Mouse (Mus musculus) myocyte (in vitro differentiated cells): ENCODE data around the gene Gm4491. TPM values are rescaled to one million over a fixed set of nuclear protein-coding genes. Genes with fewer than 3 reads are reported as not detected.

Source experiments
- H3K27me3 ChIP-seq: one replicate; pipeline ENCODE4 v1.6.1; 2011; ENCODE audit not compliant: control insufficient read depth, insufficient read depth, insufficient read length
- H3K36me3 ChIP-seq: one replicate; pipeline ENCODE4 v1.6.1; 2011; ENCODE audit not compliant: control insufficient read depth, insufficient read depth
- H3K4me2 ChIP-seq: one replicate; pipeline ENCODE4 v1.6.1; 2011; ENCODE audit warnings: low read depth, control low read depth
- H3K4me3 ChIP-seq: one replicate; pipeline ENCODE4 v1.5.1; 2011; ENCODE audit warnings: mild to moderate bottlenecking, control low read depth, moderate library complexity
- H3K79me2 ChIP-seq: one replicate; pipeline ENCODE4 v1.6.1; 2011; ENCODE audit not compliant: control insufficient read depth, insufficient read depth
- H3ac ChIP-seq: one replicate; pipeline ENCODE4 v1.6.1; 2011; ENCODE audit not compliant: control insufficient read depth, insufficient read length
- CEBPB ChIP-seq: IDR thresholded peaks from 2 replicates; pipeline ENCODE4 v1.6.1; 2011; ENCODE audit warnings: mild to moderate bottlenecking, moderate library complexity; ENCODE audit not compliant: poor library complexity, insufficient read depth, severe bottlenecking
- E2F4 ChIP-seq: IDR thresholded peaks from one replicate; pipeline ENCODE4 v1.6.1; 2011; ENCODE audit warnings: mild to moderate bottlenecking, control low read depth, moderate library complexity; ENCODE audit not compliant: insufficient read depth
- MAX ChIP-seq: IDR thresholded peaks from one replicate; pipeline ENCODE4 v1.6.1; 2011; ENCODE audit warnings: low read depth, mild to moderate bottlenecking, control low read depth
- MYOD1 ChIP-seq, 3 experiments: IDR thresholded peaks; one replicate each; pipeline ENCODE4 v1.6.1; 2011; ENCODE audit warnings: control low read depth in 2 of 3, low read depth in 2 of 3, mild to moderate bottlenecking in 2 of 3, moderate library complexity in 1 of 3; ENCODE audit not compliant: insufficient read length in 2 of 3, control insufficient read depth in 1 of 3
- MYOG ChIP-seq, 3 experiments: IDR thresholded peaks; one replicate each; pipeline ENCODE4 v1.6.1; 2011; ENCODE audit warnings: control low read depth in 2 of 3, low read depth in 2 of 3, mild to moderate bottlenecking in 2 of 3; ENCODE audit not compliant: insufficient read length in 2 of 3, control insufficient read depth in 1 of 3, insufficient read depth in 1 of 3
- POLR2A ChIP-seq: IDR thresholded peaks from one replicate; pipeline ENCODE4 v1.6.1; 2011; ENCODE audit warnings: low read depth, mild to moderate bottlenecking, control low read depth, moderate library complexity; ENCODE audit not compliant: insufficient read length
- POLR2AphosphoS2 ChIP-seq: IDR thresholded peaks from one replicate; pipeline ENCODE4 v1.6.1; 2011; ENCODE audit warnings: low read depth, control low read depth; ENCODE audit not compliant: insufficient read length
- REST ChIP-seq: IDR thresholded peaks from one replicate; pipeline ENCODE4 v1.6.1; 2011; ENCODE audit warnings: mild to moderate bottlenecking, control low read depth, moderate library complexity; ENCODE audit not compliant: insufficient read depth, insufficient read length
- SRF ChIP-seq: IDR thresholded peaks from one replicate; pipeline ENCODE4 v1.6.1; 2011; ENCODE audit warnings: low read depth; ENCODE audit not compliant: control insufficient read depth, insufficient read length
- TCF12 ChIP-seq: IDR thresholded peaks from one replicate; pipeline ENCODE4 v1.6.1; 2011; ENCODE audit warnings: mild to moderate bottlenecking, control low read depth; ENCODE audit not compliant: poor library complexity, insufficient read depth, severe bottlenecking
- TCF3 ChIP-seq: IDR thresholded peaks from one replicate; pipeline ENCODE4 v1.6.1; 2011; ENCODE audit warnings: low read depth, control low read depth; ENCODE audit not compliant: insufficient read length
- USF1 ChIP-seq: IDR thresholded peaks from one replicate; pipeline ENCODE4 v1.6.1; 2011; ENCODE audit warnings: low read depth, mild to moderate bottlenecking, control low read depth, moderate library complexity
- polyA plus RNA-seq: library from polyadenylated mRNA; unstranded; fragments of >200 nt; fragmentation: generic; extraction: Trizol; gene quantifications from one replicate; pipeline ENCODE4 v1.2.1, GENCODE M21; 2012; ENCODE audit warnings: missing spikeins

Gm4491 gene
- polyA plus RNA-seq, result not detected

- peaks cover 5% of the 10 kb centered on the region for H3K27me3 ChIP-seq
- H3K36me3 ChIP-seq, result no peaks in the 10 kb centered on the region
- no peak within 1 kb of the TSS for H3ac ChIP-seq
- no peak within 1 kb of the TSS for H3K4me3 ChIP-seq
- no peak for TF ChIP-seq REST
- TF ChIP-seq E2F4, result no peak
- TF ChIP-seq CEBPB, result no peak
- no peak for TF ChIP-seq USF1
- no peak for TF ChIP-seq MYOD1 (IDR thresholded peaks at IDR 0.05; ENCODE audit: control insufficient read depth in 1 of 3, insufficient read length in 2 of 3, low read depth in 2 of 3)
- TF ChIP-seq POLR2A, result no peak
- TF ChIP-seq TCF12, result no peak
- TF ChIP-seq MAX, result no peak
- no peak for TF ChIP-seq SRF
- TF ChIP-seq POLR2AphosphoS2, result no peak
- no peak for TF ChIP-seq TCF3
- TF ChIP-seq MYOG (IDR thresholded peaks at IDR 0.05; ENCODE audit: control insufficient read depth in 1 of 3, insufficient read depth in 1 of 3, insufficient read length in 2 of 3, low read depth in 2 of 3), result no peak
- H3K79me2 ChIP-seq, result no peaks in the 10 kb centered on the region
- no peak within 1 kb of the TSS for H3K4me2 ChIP-seq
Measured at GRCm38 (mm10) chr14:57115823-57116544, at the start of gene Gm4491. Gene Gm4491, minus strand, starts transcription at chr14:57115883.

- no peak overlapping the region for H3K4me3 ChIP-seq
- TF ChIP-seq MYOD1 (IDR thresholded peaks at IDR 0.05; ENCODE audit: control insufficient read depth in 1 of 3, insufficient read length in 2 of 3, low read depth in 2 of 3) (peak in 1 of 3 experiments; percentile 33), MAX (no peak), TCF3 (no peak), TCF12 (no peak), SRF (no peak), POLR2A (no peak), REST (no peak), MYOG (IDR thresholded peaks at IDR 0.05; ENCODE audit: control insufficient read depth in 1 of 3, insufficient read depth in 1 of 3, insufficient read length in 2 of 3, low read depth in 2 of 3) (no peak)
Measured at GRCm38 (mm10) chr14:57161833-57162232, 46.1 kb upstream of the Gm4491 start.

GRCm38 (mm10) chr14:57161201-57161600, 45.5 kb upstream of the Gm4491 start:
- Histone ChIP-seq H3K4me3 (no peak overlapping the region), H3ac (no peak overlapping the region), H3K4me2 (no peak overlapping the region), H3K79me2 (no peaks in the 10 kb centered on the region), H3K27me3 (peaks cover 5% of the 10 kb centered on the region), H3K36me3 (no peaks in the 10 kb centered on the region)
- TF ChIP-seq TCF12 (no peak), USF1 (no peak), MAX (no peak), TCF3 (peak; percentile 32), REST (no peak), MYOD1 (IDR thresholded peaks at IDR 0.05; ENCODE audit: control insufficient read depth in 1 of 3, insufficient read length in 2 of 3, low read depth in 2 of 3) (peak in 2 of 3 experiments; percentile 27 to 76), MYOG (IDR thresholded peaks at IDR 0.05; ENCODE audit: control insufficient read depth in 1 of 3, insufficient read depth in 1 of 3, insufficient read length in 2 of 3, low read depth in 2 of 3) (no peak), E2F4 (no peak), SRF (no peak), POLR2A (no peak), CEBPB (no peak), POLR2AphosphoS2 (no peak)

More at GRCm38 (mm10) chr14:57161833-57162232, 46.1 kb upstream of the Gm4491 start:
- Histone ChIP-seq H3ac (no peak overlapping the region), H3K36me3 (no peaks in the 10 kb centered on the region), H3K4me2 (no peak overlapping the region), H3K27me3 (peaks cover 5% of the 10 kb centered on the region), H3K79me2 (no peaks in the 10 kb centered on the region)

GRCm38 (mm10) chr14:57154916-57155315, 39.2 kb upstream of the Gm4491 start:
- Histone ChIP-seq H3K36me3 (no peaks in the 10 kb centered on the region), H3K4me3 (no peak overlapping the region), H3ac (no peak overlapping the region), H3K4me2 (no peak overlapping the region), H3K79me2 (no peaks in the 10 kb centered on the region), H3K27me3 (peaks cover 7% of the 10 kb centered on the region)
- no peak for TF ChIP-seq MAX
- no peak for TF ChIP-seq TCF12
- no peak for TF ChIP-seq E2F4
- TF ChIP-seq SRF, result no peak
- no peak for TF ChIP-seq POLR2AphosphoS2
- TF ChIP-seq USF1, result no peak
- no peak for TF ChIP-seq TCF3
- TF ChIP-seq MYOG (IDR thresholded peaks at IDR 0.05; ENCODE audit: control insufficient read depth in 1 of 3, insufficient read depth in 1 of 3, insufficient read length in 2 of 3, low read depth in 2 of 3), result no peak
- TF ChIP-seq REST, result no peak
- no peak for TF ChIP-seq CEBPB
- no peak for TF ChIP-seq POLR2A
- no peak for TF ChIP-seq MYOD1 (IDR thresholded peaks at IDR 0.05; ENCODE audit: control insufficient read depth in 1 of 3, insufficient read length in 2 of 3, low read depth in 2 of 3)
